Mouse (Mus musculus): ENCODE data around the gene Fubp1.

Fubp1 gene

DNA sequence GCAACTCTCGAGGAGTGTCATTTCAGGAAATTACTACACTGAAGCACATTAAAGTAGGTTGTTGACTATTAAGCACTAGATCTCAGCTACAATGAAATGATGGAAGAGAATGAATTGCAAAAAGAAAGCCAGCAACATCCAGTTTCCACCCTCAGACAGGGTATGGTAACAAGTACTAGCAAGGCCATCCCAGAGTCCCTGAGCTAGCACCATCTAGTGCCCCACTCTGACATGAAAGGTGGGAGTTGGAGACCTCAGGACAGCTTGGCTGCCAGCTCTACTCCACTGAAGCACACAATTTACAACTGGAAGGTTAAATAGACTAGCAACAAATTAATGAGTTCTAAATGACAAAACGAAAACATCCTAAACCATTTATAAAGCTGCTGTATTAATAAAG is 67.7 kb downstream of the Fubp1 start:
- DNase-seq (ENCODE audit: low spot score): no peak

DNA sequence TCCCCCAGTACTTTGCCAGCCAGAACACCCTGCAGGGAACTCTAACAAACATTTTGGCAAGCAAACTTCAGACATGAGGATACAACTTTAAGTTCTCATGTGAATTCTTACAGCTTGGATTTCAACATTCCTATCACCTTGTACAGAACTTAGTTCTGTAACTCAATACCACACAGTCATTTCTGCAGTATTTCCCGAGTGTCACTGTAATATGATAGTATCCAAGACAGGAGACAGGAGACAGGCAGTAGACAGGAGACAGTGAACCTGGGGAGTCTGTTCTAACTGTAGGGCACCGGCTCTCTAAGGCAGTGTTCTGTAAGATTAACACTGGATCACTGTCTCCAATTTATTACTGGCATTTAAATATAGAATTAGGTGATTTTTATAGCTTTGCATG is 68.2 kb downstream of the Fubp1 start:
- no peak for DNase-seq (ENCODE audit: low spot score)

DNA sequence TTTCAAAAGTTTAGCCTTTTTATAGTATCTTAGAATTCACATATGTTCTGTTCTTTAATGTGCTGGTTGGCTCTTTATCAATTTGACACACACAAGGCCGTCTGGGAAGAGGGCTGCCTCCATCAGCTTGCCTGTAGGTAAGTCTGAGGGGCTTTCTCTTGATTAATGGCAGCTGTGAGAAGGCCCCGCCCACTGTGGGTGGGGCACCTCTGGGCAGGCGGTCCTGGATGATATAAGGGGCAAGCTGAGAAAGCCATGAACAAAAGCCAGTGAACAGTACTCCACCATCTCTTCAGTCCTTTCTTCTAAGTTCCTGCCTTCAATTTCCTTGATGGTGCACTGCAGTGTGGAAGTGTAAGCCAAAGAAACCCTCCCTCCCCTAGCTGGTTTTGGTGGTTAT is 71.9 kb downstream of the Fubp1 start:
- DNase-seq (ENCODE audit: low spot score): no peak

DNA sequence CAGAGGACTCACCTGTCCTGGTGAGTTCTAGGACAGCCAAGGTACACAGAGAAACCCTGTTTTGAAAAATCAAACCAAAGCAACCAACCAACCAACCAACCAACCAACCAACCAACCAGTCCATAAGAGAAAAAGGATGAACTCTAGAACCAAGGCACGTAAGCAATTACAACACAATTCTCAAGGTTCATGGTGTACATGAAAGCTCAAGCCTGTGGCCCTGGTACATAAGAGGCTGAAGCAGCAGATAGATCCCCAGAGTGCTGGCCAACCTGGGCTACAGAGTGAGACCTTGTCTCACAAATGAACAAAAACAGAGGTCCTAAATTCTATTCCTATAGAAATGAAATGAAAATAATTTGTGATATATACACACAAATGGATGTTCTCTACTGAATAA is 74.1 kb downstream of the Fubp1 start:
- no peak for DNase-seq (ENCODE audit: low spot score)

DNA sequence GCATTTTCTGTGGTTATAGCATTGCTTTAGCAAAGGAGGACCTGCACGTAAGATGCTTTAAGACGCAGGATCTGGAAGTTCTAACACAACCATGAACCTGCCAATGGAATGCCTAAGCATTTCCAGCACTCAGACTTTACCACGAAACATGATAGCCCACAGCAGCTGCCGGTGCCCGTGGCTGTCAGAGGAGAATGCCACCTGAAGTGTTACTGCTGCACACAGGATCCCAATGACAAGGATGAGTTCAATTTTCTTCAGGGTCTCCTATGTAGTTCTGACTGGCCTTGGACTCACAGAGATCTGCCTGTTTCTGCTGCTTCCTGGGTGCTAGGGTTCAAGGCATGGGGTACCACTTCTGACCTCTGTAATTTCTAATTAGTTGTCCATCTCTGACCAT is 74.5 kb downstream of the Fubp1 start:
- DNase-seq (ENCODE audit: low spot score): no peak

All from ovary, postnatal 10 days (tissue).